Mouse (Mus musculus) kidney, adult 2 months (tissue): ENCODE data around the gene Zkscan5.

Experiments used
- CTCF ChIP-seq: fragments of 200-500 bp; conservative IDR thresholded peaks from 2 replicates; pipeline ENCODE4 v1.5.1; 2011; ENCODE audit warnings: low read depth, mild to moderate bottlenecking, control low read depth, low read length, moderate library complexity, mixed read lengths; ENCODE audit not compliant: insufficient read depth, insufficient read length
- POLR2A ChIP-seq: fragments of 200-500 bp; IDR thresholded peaks from one replicate; pipeline ENCODE4 v1.6.1; 2011; ENCODE audit warnings: low read depth, low read length, control low read depth

DNA sequence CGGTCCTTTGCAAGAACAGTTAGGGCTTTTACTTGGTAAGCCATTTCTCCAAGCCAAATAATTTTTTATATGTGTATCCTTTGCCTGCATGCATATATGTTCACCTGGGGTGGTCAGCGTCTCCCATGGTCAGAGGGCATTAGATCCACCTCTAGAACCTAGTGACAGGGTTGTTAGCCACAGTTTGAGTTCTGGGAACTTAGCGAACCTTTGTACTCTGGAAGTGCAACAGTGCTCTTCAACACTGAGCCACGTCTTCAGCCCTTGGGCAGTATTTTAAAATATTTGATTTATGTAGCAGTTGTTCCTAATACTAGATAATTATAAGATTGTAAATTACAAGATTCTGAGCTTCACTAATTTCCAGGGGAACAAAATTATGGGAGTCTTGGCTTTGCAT, 26.3 kb downstream of the Zkscan5 start:
- no peak for TF ChIP-seq POLR2A
- no peak for TF ChIP-seq CTCF
